Mouse (Mus musculus): ENCODE data around the gene Zbtb20. TPM values are rescaled to one million over a fixed set of nuclear protein-coding genes. Genes with fewer than 3 reads are reported as not detected.
A peak's percentile ranks its signal among the peaks of the same experiment; 100 is the strongest.

Gene Zbtb20
- total and polyA plus RNA-seq, 2 experiments from 2014 or later = 25.2 to 38.0 TPM

DNA sequence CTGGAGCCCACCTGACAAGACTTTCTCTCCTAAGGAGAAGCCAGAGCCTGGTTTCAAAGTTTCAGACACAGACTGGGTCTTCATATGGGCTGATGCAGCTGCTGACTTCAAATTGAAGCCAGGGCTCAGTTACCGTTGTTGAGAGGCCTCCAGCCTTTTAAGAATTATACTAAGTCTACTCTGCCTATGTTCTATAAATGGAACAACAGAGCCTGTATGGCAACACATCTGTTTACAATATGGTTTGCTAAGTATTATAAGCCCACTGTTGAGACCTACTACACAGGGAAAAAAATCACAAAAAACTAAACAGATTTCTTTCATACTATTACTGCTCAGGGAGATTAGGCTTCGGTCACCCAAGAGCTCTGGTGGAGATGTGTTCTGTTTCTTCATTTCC, 12.4 kb upstream of the Zbtb20 start:
- DNase-seq (ENCODE audit: low spot score) (no peak), ATAC-seq (ENCODE audit: low FRiP score) (no peak)
- WGBS = 86% methylated on average over 2 of the region's 2 CpGs
- Histone ChIP-seq H3K9ac (replicated peaks; ENCODE audit: low read length, poor library complexity, severe bottlenecking) (no peak overlapping the region), H3K4me2 (ENCODE audit: low read depth, low read length, poor library complexity, severe bottlenecking) (no peak overlapping the region), H3K9me3 (ENCODE audit: low read length) (no peaks in the 10 kb centered on the region), H3K27ac (ENCODE audit: low read depth, low read length) (no peak overlapping the region), H3K27me3 (ENCODE audit: insufficient read depth, low read length) (no peaks in the 10 kb centered on the region), H3K36me3 (ENCODE audit: insufficient read depth, low read length) (no peaks in the 10 kb centered on the region), H3K4me1 (ENCODE audit: insufficient read depth, low read length) (no peaks in the 10 kb centered on the region), H3K4me3 (ENCODE audit: low read depth, low read length) (no peak overlapping the region)
- no peak for TF ChIP-seq CTCF (IDR thresholded peaks at IDR 0.05)

GRCm38 (mm10) chr16:42866061-42866460, 9.6 kb upstream of the Zbtb20 start:
- Histone ChIP-seq H3K27ac (ENCODE audit: low read depth, low read length) (no peak overlapping the region), H3K4me3 (ENCODE audit: low read depth, low read length) (no peak overlapping the region), H3K9ac (replicated peaks; ENCODE audit: low read length, poor library complexity, severe bottlenecking) (no peak overlapping the region), H3K4me2 (ENCODE audit: low read depth, low read length, poor library complexity, severe bottlenecking) (no peak overlapping the region), H3K36me3 (ENCODE audit: insufficient read depth, low read length) (no peaks in the 10 kb centered on the region), H3K9me3 (ENCODE audit: low read length) (no peaks in the 10 kb centered on the region), H3K27me3 (ENCODE audit: insufficient read depth, low read length) (no peaks in the 10 kb centered on the region), H3K4me1 (ENCODE audit: insufficient read depth, low read length) (no peaks in the 10 kb centered on the region)
- TF ChIP-seq CTCF (IDR thresholded peaks at IDR 0.05) = no peak
- DNase-seq (ENCODE audit: low spot score) = no peak
- 83% methylated on average over 1 of the region's 1 CpGs for WGBS
- no peak for ATAC-seq (ENCODE audit: low FRiP score)

GRCm38 (mm10) chr16:42872101-42872500, 3.6 kb upstream of the Zbtb20 start:
- Histone ChIP-seq H3K9me3 (ENCODE audit: low read length) (no peaks in the 10 kb centered on the region), H3K27ac (ENCODE audit: low read depth, low read length) (no peak overlapping the region), H3K4me2 (ENCODE audit: low read depth, low read length, poor library complexity, severe bottlenecking) (no peak overlapping the region), H3K36me3 (ENCODE audit: insufficient read depth, low read length) (no peaks in the 10 kb centered on the region), H3K4me3 (ENCODE audit: low read depth, low read length) (no peak overlapping the region), H3K9ac (replicated peaks; ENCODE audit: low read length, poor library complexity, severe bottlenecking) (no peak overlapping the region), H3K4me1 (ENCODE audit: insufficient read depth, low read length) (no peaks in the 10 kb centered on the region), H3K27me3 (ENCODE audit: insufficient read depth, low read length) (no peaks in the 10 kb centered on the region)
- ATAC-seq (ENCODE audit: low FRiP score) (no peak), DNase-seq (ENCODE audit: low spot score) (no peak)
- no peak for TF ChIP-seq CTCF (IDR thresholded peaks at IDR 0.05)
- 66% methylated on average over 5 of the region's 5 CpGs for WGBS

- no peaks in the 10 kb centered on the region for H3K4me1 ChIP-seq (ENCODE audit: insufficient read depth, low read length)
- no peak overlapping the region for H3K9ac ChIP-seq (replicated peaks; ENCODE audit: low read length, poor library complexity, severe bottlenecking)
- H3K36me3 ChIP-seq (ENCODE audit: insufficient read depth, low read length) = no peaks in the 10 kb centered on the region
- no peak for ATAC-seq (ENCODE audit: low FRiP score)
- peak overlapping the region; percentile 96 for H3K27ac ChIP-seq (ENCODE audit: low read depth, low read length)
- 50% methylated on average over 3 of the region's 3 CpGs for WGBS
- H3K27me3 ChIP-seq (ENCODE audit: insufficient read depth, low read length) = no peaks in the 10 kb centered on the region
- H3K4me2 ChIP-seq (ENCODE audit: low read depth, low read length, poor library complexity, severe bottlenecking) = no peak overlapping the region
- H3K4me3 ChIP-seq (ENCODE audit: low read depth, low read length) = no peak overlapping the region
- TF ChIP-seq CTCF (IDR thresholded peaks at IDR 0.05) = no peak
- DNase-seq (ENCODE audit: low spot score) = no peak
- no peaks in the 10 kb centered on the region for H3K9me3 ChIP-seq (ENCODE audit: low read length)
Measured at GRCm38 (mm10) chr16:42873942-42874341, 1.7 kb upstream of the Zbtb20 start.

GRCm38 (mm10) chr16:42874456-42874855, 1.2 kb upstream of the Zbtb20 start:
- H3K4me2 ChIP-seq (ENCODE audit: low read depth, low read length, poor library complexity, severe bottlenecking) = peak overlapping the region; percentile 54
- H3K9me3 ChIP-seq (ENCODE audit: low read length) = no peaks in the 10 kb centered on the region
- no peak for ATAC-seq (ENCODE audit: low FRiP score)
- WGBS = under 1% methylated on average over 5 of the region's 5 CpGs
- peak overlapping the region; percentile 96 for H3K27ac ChIP-seq (ENCODE audit: low read depth, low read length)
- no peaks in the 10 kb centered on the region for H3K27me3 ChIP-seq (ENCODE audit: insufficient read depth, low read length)
- no peaks in the 10 kb centered on the region for H3K4me1 ChIP-seq (ENCODE audit: insufficient read depth, low read length)
- DNase-seq (ENCODE audit: low spot score) = peak; percentile 35
- H3K36me3 ChIP-seq (ENCODE audit: insufficient read depth, low read length) = no peaks in the 10 kb centered on the region
- peak overlapping the region; percentile 73 for H3K9ac ChIP-seq (replicated peaks; ENCODE audit: low read length, poor library complexity, severe bottlenecking)
- peak overlapping the region; percentile 53 for H3K4me3 ChIP-seq (ENCODE audit: low read depth, low read length)
- no peak for TF ChIP-seq CTCF (IDR thresholded peaks at IDR 0.05)

DNA sequence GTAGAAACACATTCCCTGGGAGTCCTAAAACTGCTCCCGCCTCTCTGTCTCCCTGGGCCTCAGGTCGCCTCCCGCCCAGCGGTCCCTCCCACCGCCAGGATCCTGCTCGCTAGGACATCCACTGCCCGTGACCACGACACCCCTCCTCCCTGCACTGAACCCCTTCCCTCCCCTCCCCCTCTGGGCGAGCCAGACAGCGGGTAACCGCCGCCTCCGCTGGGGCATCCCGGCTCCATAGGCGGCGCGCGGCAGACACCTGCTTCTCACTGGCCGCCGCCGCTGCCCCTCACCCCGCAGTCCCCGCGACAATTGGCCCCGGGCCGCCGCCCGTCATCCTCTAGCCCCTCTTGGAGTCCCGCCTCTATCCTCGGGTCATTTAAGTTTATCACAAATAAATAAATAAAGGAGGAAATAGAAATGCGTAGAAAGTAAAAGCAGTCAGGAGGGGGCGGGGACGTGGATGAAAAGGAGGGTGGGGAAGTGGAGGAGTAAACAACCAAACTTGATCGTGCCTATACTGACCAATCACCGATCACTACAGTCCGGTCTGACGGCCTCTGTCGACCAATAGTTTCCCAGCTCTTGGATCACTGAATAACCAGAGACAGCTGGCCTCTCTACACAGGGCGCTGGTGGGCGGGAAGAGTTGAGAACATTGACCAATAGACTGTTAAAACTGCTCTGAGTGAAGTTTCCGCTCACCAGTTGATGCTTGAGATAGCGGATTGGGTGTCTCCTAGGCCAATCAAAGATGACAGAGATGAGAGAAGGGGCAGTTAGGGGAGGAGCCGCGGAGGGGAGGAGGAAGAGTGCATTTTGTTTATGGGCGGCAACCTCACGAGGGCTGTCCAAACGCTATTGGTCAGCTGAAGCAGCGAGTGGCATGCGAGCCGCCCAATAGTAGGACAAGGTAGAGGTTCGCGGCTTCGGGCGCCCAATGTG, 500 bp upstream of the Zbtb20 start:
- Histone ChIP-seq H3K27ac (ENCODE audit: low read depth, low read length) (peak overlapping the region; percentile 96), H3K27me3 (ENCODE audit: insufficient read depth, low read length) (no peaks in the 10 kb centered on the region), H3K4me3 (ENCODE audit: low read depth, low read length) (peak overlapping the region; percentile 90), H3K9ac (replicated peaks; ENCODE audit: low read length, poor library complexity, severe bottlenecking) (peak overlapping the region; percentile 73), H3K4me1 (ENCODE audit: insufficient read depth, low read length) (no peaks in the 10 kb centered on the region), H3K9me3 (ENCODE audit: low read length) (no peaks in the 10 kb centered on the region), H3K36me3 (ENCODE audit: insufficient read depth, low read length) (no peaks in the 10 kb centered on the region), H3K4me2 (ENCODE audit: low read depth, low read length, poor library complexity, severe bottlenecking) (peak overlapping the region; percentile 54)
- ATAC-seq (ENCODE audit: low FRiP score) (peak; percentile 98), DNase-seq (ENCODE audit: low spot score) (peak; percentile 100)
- under 1% methylated on average over 50 of the region's 54 CpGs for WGBS
- peak; percentile 42 for TF ChIP-seq CTCF (IDR thresholded peaks at IDR 0.05)
